Mouse (Mus musculus): ENCODE data around the gene Gm49661.

- TF ChIP-seq CTCF (IDR thresholded peaks at IDR 0.05; ENCODE audit: low read depth) (no peak), EP300 (optimal IDR thresholded peaks at IDR 0.05) (no peak)
These were observed 45.2 kb upstream of the Gm49661 start, which contains the start of gene Best2 for GRCm38 (mm10) chr8:85014431-85014830.
